Mouse (Mus musculus) heart, embryonic 10.5 days (tissue): ENCODE measurements around the gene Rpl36al. TPM values are rescaled to one million over a fixed set of nuclear protein-coding genes. Genes with fewer than 3 reads are reported as not detected.

Source experiments
- DNase-seq: peaks from one replicate; pipeline ENCODE4 v3.0.0-alpha.2; 2017; ENCODE audit warnings: low spot score
- H3K27ac ChIP-seq: fragments of 300-500 bp; sonication (generic); 2 replicates; pipeline ENCODE4 v1.5.1; 2016; ENCODE audit warnings: mild to moderate bottlenecking
- H3K27me3 ChIP-seq: fragments of 300-500 bp; sonication (generic); 2 replicates; pipeline ENCODE4 v1.6.1; 2016; ENCODE audit warnings: mild to moderate bottlenecking; ENCODE audit not compliant: poor library complexity, insufficient read depth, severe bottlenecking
- H3K36me3 ChIP-seq: fragments of 300-500 bp; sonication (generic); 2 replicates; pipeline ENCODE4 v1.6.1; 2016; ENCODE audit warnings: mild to moderate bottlenecking, moderate library complexity
- H3K4me1 ChIP-seq: fragments of 300-500 bp; sonication (generic); 2 replicates; pipeline ENCODE4 v1.6.1; 2016; ENCODE audit warnings: mild to moderate bottlenecking
- H3K4me3 ChIP-seq: fragments of 300-500 bp; sonication (generic); 2 replicates; pipeline ENCODE4 v1.5.1; 2016; ENCODE audit warnings: mild to moderate bottlenecking, moderate library complexity
- H3K9me3 ChIP-seq: fragments of 300-500 bp; sonication (generic); 2 replicates; pipeline ENCODE4 v1.6.1; 2016; ENCODE audit warnings: mild to moderate bottlenecking, moderate library complexity
- WGBS: fragments of 180-500 bp; shearing (Covaris S2); methylation state at CpG from one replicate; pipeline ENCODE4 v1.1.7; 2016; 5-methylcytosine and 5-hydroxymethylcytosine counted together
- polyA plus RNA-seq: library from polyadenylated mRNA; unstranded; fragments of >200 nt; fragmentation: Nextera tagmentation; extraction: Ambion mirVana; gene quantifications from 2 replicates; pipeline ENCODE4 v1.2.1, GENCODE M21; 2016

The Rpl36al gene
- 572 and 611 TPM in 2 replicates for polyA plus RNA-seq

DNA sequence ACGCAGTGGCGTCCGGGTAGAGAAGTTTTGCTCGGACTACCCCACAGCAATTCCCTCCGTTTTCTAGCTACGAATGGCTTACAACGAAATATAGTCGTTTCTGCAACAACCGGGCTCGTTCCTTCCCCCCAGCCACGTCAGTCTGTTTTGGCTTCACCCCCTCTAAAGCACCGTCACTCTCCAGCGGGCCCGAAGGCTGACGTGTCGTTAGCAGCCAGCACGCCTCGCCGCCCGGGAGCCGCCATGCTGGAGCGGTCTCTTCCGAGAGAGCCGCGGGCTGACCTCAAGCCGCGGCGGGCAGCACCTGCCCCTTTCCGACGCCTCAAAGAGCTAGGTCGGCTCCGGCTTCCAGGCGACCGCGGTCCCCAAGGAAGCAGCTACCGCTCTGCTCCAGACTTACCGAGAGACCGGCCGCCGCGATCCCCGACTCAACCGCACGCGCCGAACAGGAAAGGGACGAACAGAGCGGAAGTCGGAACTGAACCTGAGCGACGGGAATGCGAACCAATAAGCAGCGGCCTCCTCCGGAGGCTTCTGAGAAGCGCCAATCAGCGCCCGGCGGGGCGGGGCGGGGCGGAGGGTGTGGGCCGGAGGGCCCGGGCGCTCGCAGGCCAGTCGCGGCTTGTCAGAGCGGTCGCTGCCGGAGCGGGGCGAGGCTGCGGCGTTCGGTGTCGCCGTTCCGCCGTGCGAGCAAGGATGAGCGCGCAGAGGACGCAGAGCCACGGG, at the start of gene Rpl36al, which contains the start of gene Mgat2:
Gene Rpl36al (minus strand): TSS at position 501 of the 726 bp plus-strand sequence.
Gene Mgat2 (plus strand): TSS at position 575 of the 726 bp plus-strand sequence.
- Histone ChIP-seq H3K9me3 (no peaks in the 10 kb centered on the region), H3K4me1 (peaks cover 10% of the 10 kb centered on the region; the same call in 1 of the 2 replicates), H3K27ac (peak within 1 kb of the TSS; percentile 97), H3K27me3 (no peaks in the 10 kb centered on the region), H3K4me3 (peak within 1 kb of the TSS; percentile 90), H3K36me3 (peaks cover 29% of the 10 kb centered on the region)
- peak; percentile 98 for DNase-seq
- under 1% methylated on average over 84 of the region's 84 CpGs for WGBS

DNA sequence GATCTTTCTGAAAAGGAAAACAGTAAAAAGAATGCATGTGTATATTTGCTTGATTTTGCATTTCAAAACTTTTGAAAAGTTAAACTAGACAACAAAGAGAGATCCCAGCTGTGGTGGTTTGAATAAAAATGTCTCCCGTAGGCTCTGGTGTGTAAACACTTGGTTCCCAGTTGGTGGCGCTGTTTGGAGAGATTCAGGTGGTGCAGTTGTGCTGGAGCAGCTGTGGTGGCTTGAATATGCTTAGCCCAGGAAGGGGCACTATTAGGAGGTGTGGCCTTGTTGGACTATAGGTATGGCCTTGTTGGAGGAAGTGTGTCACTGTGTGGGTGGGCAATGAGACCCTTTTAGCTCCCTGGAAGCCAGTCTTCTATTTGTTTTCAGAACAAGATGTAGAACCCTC, 45.4 kb upstream of the Rpl36al start:
- Histone ChIP-seq H3K4me1 (peaks cover 6% of the 10 kb centered on the region; the same call in 1 of the 2 replicates), H3K27me3 (no peaks in the 10 kb centered on the region), H3K9me3 (no peaks in the 10 kb centered on the region), H3K4me3 (no peak overlapping the region), H3K36me3 (peaks cover 16% of the 10 kb centered on the region), H3K27ac (no peak overlapping the region)
- DNase-seq, result no peak
- 59% methylated on average over 2 of the region's 2 CpGs for WGBS

DNA sequence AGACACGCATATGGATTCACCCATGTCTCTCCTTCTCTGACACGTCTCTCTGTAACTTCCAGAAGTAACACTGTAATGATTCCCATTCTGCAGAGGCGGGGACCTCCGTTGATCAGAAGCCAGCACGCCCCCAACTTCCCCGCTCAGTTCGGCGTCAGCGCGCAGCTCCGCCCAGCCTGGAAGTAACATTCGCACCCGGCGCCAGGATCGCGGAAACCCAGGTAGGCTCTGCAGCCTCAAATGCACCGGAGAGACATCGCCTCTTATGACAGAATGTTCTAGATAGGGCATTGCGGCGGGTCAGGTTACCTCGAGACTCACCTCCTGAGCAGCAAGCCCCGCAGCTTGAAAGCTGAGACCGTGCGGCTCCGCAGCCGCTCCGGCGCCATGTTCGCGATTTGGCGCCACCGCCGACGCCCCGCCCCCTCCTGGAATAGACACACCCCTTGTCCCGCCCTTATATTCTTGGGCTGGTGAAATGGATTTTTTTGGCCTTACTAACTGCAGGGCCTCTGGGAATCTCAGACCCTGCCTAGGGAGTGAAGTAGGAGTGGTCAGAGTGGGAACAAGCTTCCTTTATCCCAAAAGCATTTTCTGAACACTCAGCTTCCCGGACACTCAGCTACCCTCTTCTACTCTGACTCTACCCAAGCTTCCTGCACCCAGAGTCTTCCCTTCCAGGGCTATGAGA, 44.0 kb upstream of the Rpl36al start, which contains the start of gene Pole2:
Gene Pole2 (minus strand): TSS at position 420 of the 691 bp plus-strand sequence.
- Histone ChIP-seq H3K27me3 (no peaks in the 10 kb centered on the region), H3K4me3 (peak within 1 kb of the TSS; percentile 81), H3K9me3 (no peaks in the 10 kb centered on the region), H3K4me1 (peaks cover 6% of the 10 kb centered on the region; the same call in 1 of the 2 replicates), H3K36me3 (peaks cover 21% of the 10 kb centered on the region), H3K27ac (peak within 1 kb of the TSS; percentile 93)
- peak; percentile 95 for DNase-seq
- WGBS, result under 1% methylated on average over 37 of the region's 37 CpGs

DNA sequence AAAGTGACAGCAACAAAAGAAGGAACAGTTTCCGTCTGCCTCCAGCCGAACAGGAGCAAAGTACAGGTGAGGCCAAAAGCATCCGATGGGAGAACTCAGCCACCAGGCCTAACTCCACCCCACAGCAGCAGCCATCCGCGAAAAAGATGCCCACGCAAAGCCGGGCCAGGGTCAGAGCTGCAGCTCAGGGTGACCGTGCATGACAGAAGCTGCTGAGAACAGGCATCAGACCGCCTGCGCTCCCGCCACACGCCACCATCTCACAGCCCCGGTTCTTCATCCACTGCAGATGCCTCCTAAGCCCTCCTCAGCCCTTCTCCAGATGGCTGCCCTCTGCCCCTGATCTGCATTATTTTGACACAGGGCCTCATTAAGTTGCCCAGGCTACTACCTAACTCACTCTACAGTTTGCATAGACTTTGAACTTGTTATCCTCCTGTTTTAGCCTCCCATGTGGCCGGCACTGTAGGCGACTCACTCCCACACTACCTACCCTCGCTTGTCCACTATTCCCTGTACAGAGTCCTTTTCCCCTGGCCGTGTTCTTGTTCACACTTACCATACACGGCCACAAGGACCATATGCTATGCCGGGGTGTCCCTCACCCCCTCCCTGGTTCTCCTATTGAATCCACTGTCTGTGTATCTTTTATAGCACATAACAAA, 36.9 kb upstream of the Rpl36al start:
- H3K9me3 ChIP-seq, result no peaks in the 10 kb centered on the region
- H3K36me3 ChIP-seq, result peaks cover 72% of the 10 kb centered on the region

DNA sequence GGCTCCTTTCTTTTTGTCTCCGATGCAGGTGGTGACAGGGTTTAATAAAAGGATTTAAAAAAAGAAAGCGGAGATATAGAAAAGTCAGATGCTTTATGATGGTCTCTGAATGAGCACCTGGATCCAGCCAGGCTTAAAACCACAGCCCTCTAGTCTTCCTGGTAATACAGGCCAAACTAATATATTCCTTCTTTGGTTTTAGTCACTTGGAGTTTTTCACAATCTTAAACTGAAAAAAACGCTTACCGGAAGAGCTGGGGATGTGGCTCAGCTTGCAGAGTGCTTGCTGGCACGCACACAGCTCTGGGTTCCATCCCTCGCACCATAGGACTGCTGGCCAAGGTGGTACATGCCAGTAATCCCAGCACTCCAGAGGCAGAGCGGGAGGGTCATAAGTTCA, 32.7 kb upstream of the Rpl36al start:
- Histone ChIP-seq H3K27me3 (no peaks in the 10 kb centered on the region), H3K9me3 (no peaks in the 10 kb centered on the region), H3K4me1 (no peaks in the 10 kb centered on the region), H3K4me3 (no peak overlapping the region), H3K27ac (no peak overlapping the region), H3K36me3 (peaks cover 95% of the 10 kb centered on the region)
- DNase-seq, result peak; percentile 22
- WGBS, result 88% methylated on average over 7 of the region's 7 CpGs

More for the DNA sequence above, 36.9 kb upstream of the Rpl36al start:
- Histone ChIP-seq H3K27ac (no peak overlapping the region), H3K27me3 (no peaks in the 10 kb centered on the region), H3K4me3 (no peak overlapping the region), H3K4me1 (no peaks in the 10 kb centered on the region)
- no peak for DNase-seq
- WGBS, result 88% methylated on average over 19 of the region's 19 CpGs

DNA sequence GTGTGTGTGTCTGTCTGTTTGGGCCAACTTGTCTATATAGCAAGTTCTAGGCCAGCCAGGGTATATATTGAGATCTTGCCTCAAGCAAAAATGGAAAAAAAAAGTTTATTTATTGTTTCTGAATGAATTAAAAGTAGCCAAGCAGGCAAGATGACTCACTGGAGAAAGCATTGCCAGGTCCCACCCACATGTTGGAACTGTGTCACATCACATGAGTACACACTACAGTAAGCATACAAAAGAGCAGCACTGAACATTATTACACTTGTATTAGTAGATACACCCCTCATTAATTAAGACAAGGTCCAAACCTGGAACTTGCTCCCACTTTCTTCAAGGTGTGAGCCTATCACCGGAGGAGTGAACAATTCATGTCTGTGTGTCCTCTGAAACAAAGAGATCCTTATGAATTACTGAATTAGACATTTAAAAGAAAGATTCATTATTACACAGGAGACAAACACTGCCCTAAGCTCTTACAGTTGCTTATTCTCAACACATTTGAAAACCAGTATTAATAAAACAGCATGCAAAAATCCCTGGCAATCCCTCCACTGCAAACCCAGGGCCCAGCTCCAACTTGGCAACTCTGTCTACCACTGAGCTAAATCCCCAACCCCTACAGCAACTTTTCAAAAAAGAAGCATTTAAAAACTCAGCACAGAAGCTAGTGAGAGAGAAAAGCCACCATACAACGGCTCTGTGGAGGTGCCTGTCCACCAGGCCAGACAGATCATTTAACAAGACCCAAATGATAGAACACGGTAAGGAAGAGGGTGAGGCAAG, 31.3 kb upstream of the Rpl36al start:
- DNase-seq, result peak; percentile 28
- WGBS, result 89% methylated on average over 3 of the region's 3 CpGs
- no peak overlapping the region for H3K4me3 ChIP-seq
- H3K36me3 ChIP-seq, result peaks cover 89% of the 10 kb centered on the region
- H3K27ac ChIP-seq, result no peak overlapping the region
- H3K9me3 ChIP-seq, result no peaks in the 10 kb centered on the region
- H3K4me1 ChIP-seq, result no peaks in the 10 kb centered on the region
- H3K27me3 ChIP-seq, result no peaks in the 10 kb centered on the region

DNA sequence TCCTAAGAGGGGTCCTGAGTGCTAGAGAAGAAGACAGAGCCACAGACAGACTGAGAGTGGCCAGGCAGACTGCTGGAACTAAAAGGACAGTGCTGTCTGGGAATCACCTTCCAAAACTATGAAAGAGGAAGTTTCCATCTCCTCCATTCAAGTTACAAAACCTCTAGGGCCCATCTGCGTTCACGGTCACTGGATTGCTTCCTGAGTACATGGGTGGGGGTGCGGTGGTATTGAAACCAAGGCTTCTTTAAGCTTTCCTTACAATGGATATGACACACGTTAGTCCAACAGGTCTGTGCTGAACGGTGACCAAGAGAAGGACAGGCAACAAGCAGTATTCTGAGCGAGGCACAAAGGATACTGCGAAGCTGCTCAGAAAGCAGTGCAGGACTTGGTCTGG, 30.5 kb upstream of the Rpl36al start:
- no peak overlapping the region for H3K27ac ChIP-seq
- H3K9me3 ChIP-seq, result no peaks in the 10 kb centered on the region
- 93% methylated on average over 7 of the region's 7 CpGs for WGBS
- peaks cover 89% of the 10 kb centered on the region for H3K36me3 ChIP-seq
- no peaks in the 10 kb centered on the region for H3K4me1 ChIP-seq
- no peaks in the 10 kb centered on the region for H3K27me3 ChIP-seq
- peak; percentile 43 for DNase-seq
- H3K4me3 ChIP-seq, result no peak overlapping the region

DNA sequence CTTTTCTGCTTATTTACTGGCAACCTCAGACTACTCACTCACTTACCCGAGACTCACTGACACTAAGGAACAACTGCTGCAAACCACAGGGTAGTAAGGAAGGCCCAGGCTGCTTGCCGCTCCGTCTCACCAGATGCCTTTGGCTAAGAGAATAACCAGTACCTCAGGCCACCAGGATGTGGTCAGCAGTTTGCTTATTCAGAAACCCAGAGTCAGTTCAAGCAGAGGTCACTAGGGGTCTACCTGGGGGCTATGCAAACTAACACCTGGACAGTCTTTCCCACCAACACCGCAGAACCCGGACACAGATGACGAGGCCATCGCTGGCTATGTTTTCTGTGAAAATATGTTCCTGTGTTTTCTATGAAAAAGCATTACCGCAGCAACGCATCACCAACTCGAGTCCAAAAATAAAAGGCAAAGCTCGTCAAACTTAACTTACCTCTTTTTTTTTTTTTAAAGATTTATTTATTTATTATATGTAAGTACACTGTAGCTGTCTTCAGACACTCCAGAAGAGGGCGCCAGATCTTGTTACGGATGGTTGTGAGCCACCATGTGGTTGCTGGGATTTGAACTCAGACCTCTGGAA, 29.4 kb upstream of the Rpl36al start:
- peaks cover 88% of the 10 kb centered on the region for H3K36me3 ChIP-seq
- DNase-seq, result peak; percentile 66
- no peak overlapping the region for H3K27ac ChIP-seq
- H3K27me3 ChIP-seq, result no peaks in the 10 kb centered on the region
- WGBS, result 91% methylated on average over 13 of the region's 13 CpGs
- H3K9me3 ChIP-seq, result no peaks in the 10 kb centered on the region
- H3K4me3 ChIP-seq, result no peak overlapping the region
- no peaks in the 10 kb centered on the region for H3K4me1 ChIP-seq

DNA sequence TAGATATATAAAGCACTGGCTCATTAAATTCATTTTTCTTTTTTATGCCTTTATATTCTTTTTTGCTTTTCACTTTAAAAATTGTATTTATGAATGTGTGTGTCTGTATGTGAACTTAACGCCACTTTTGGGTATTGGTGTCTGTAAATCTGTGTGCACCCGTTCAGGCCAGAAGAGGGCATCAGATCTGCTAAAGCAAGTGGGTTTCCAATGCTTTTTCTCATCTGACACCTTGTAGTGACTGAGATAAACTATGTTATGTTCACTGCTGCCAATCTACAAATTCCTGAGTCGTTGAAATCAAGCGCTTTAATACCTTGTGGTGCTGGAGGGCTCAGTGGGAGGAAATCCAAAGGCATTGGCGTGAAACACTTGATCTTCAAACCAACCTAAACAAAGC, 27.2 kb upstream of the Rpl36al start:
- no peaks in the 10 kb centered on the region for H3K27me3 ChIP-seq
- H3K4me1 ChIP-seq, result no peaks in the 10 kb centered on the region
- H3K4me3 ChIP-seq, result no peak overlapping the region
- WGBS, result 71% methylated on average over 5 of the region's 5 CpGs
- H3K36me3 ChIP-seq, result peaks cover 84% of the 10 kb centered on the region
- no peaks in the 10 kb centered on the region for H3K9me3 ChIP-seq
- H3K27ac ChIP-seq, result no peak overlapping the region
- peak; percentile 66 for DNase-seq

DNA sequence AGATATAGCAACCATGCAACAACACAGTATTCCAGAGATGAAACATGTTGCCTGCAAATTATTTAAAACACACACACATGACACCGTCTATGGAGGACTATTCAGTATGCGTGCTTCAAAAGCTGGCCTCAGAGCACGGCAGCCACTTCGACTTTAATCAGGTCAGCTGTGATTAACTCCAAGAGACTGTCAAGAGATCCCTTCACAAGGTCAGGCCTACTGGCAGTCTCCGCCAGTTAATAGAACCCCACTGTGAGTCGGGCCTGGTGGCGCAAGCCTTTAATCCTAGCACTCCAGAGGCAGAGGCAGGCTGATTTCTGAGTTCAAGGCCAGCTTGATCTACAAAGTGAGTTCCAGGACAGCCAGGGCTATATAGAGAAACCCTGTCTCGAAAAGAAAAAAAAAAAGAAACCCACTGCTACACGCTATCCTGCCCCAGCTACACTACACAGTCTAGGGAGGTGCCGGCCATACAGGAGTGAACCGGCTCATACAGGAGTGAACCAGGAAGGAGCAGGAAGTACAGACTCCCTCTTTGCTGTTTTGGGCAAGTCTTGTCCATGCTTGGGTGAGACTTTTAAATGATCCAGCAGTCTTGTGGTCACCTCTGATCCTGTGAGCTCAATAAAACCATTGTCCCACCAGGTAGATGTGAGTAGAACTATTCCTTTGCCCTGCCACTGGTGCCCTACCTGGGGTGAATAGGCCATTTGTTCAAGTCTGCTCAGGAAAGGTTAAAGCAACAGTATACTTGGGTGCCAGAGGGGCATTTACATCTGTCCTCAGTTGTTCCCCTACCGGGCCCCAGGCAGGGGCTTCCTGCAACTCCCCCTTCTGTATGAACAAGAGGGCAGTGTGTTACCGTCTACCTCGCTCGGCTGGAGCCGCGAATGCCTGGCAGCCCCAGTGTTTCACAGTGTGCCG, 26.4 kb upstream of the Rpl36al start:
- Histone ChIP-seq H3K36me3 (peaks cover 79% of the 10 kb centered on the region), H3K9me3 (no peaks in the 10 kb centered on the region), H3K4me1 (no peaks in the 10 kb centered on the region), H3K4me3 (no peak overlapping the region), H3K27me3 (no peaks in the 10 kb centered on the region), H3K27ac (no peak overlapping the region)
- 89% methylated on average over 18 of the region's 18 CpGs for WGBS
- peak; percentile 68 for DNase-seq

DNA sequence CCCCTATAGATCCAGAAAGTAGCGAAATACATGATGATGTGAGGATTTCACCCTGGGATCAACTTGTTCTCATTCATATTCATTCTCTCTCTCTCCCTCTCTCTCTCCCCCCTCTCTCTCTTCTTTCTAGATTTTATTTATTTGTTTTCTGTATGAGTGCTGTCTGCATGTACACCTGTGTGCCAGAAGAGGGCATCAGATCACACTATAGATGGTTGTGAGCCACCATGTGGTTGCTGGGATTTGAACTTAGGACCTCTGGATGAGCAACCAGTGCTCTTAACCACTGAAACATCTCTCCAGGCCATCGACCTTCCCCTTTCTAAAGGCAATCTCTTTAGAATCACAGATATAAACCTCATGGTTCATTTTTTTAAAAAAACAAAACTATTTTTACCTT, 24.6 kb upstream of the Rpl36al start:
- WGBS, result 84% methylated on average over 2 of the region's 2 CpGs
- Histone ChIP-seq H3K9me3 (no peaks in the 10 kb centered on the region), H3K4me3 (no peak overlapping the region), H3K36me3 (peaks cover 66% of the 10 kb centered on the region), H3K4me1 (no peaks in the 10 kb centered on the region), H3K27me3 (no peaks in the 10 kb centered on the region), H3K27ac (no peak overlapping the region)
- no peak for DNase-seq
